Mouse (Mus musculus) cerebellum, adult 11 months (tissue): ENCODE measurements around the gene B230307C23Rik.
"Not testable (repeated sequence)": the region's sequence is repeated elsewhere in the genome, so short reads cannot be mapped to it uniquely, and the experiment has no call there.

Experiments
- DNase-seq: peaks from one replicate; pipeline ENCODE4 v3.0.0; 2022

B230307C23Rik gene

DNA sequence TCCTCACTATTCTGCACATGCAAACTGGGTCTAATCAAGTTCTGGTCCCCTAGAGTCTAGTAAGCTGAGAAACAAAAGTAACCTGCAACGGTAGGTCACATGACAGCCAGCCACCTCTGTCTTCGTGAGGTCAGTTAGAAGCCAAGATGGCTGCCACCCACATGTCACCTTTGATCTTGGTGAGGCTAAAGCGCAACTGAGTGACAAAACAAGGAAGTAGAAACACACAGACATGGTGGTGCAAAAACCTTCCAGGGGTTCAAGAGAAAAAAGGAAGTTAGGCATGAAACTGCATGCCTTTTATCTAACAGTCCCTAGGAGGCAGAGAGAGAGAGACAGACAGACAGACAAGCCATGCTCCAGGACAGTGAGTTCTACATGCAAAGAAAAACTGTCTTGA is 25.0 kb downstream of the B230307C23Rik start:
- no peak for DNase-seq

DNA sequence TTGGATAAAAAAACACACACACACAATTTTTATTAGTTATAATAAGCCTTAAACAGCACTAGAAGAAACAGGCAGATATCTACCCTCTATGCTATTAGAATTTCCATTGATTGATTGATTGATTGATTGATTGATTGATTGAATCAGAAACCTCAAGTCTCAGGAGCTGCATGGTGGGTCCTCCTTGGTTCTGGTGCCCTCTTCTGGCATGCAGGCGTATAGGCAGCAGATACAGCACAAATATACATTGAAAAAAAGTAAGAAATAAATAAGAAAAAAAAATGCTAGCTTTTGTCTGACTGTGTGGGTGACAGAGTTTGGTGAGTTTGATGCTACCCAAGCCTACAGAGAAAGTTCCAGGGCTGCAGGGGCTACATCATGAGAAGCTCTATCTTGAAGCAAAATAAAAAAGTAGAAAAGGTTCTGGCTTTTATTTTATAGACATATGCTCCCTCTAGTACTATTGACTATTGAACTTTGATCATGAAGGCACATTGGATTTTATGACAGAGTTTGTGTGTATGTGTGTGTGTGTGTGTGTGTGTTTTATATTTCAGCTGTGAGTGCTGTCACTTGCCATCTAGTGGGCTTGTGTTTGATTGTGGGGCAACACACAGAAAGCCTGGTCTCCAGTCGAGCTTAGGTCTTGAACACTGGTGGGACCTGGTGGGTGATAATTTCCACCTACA is 25.7 kb downstream of the B230307C23Rik start:
- DNase-seq = no peak

DNA sequence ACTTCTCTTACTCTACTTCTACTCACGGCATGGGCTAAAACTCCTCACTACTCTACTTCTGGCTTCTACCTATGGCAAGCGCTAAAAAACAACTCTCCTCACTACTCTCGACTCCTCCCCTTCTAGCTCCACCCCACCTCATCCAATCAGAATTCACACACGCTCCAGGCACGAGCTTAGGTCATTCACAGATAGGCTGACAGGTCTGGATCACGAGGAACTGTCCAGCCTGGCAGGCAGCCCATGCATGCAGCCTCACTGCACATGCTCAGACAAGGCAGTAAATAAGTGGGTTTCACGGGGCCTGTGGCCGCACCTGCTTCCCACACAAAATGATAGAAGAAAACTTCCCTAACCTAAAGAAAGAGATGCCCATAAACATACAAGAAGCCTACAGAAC is 29.1 kb downstream of the B230307C23Rik start:
- DNase-seq = not testable (repeated sequence)

DNA sequence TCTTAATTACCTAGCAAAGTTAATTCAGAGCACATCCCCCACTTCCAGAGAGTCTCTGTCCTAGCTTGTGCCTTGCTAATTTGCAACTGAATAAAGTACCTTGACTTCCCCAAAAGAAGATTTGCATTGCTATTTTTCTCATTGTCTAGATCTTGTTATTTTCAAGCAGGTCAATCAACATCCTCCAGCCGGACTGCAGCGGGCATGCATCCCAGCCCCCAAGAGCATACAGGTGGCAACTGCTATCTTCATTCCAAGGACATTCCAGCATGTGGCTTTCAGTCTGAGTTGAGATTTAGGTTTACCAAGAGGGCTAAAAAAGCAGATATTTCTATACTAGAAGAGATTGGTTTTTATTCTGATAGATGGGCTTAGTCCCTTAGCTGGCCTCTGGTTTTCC is 37.9 kb downstream of the B230307C23Rik start:
- DNase-seq = not testable (repeated sequence)

DNA sequence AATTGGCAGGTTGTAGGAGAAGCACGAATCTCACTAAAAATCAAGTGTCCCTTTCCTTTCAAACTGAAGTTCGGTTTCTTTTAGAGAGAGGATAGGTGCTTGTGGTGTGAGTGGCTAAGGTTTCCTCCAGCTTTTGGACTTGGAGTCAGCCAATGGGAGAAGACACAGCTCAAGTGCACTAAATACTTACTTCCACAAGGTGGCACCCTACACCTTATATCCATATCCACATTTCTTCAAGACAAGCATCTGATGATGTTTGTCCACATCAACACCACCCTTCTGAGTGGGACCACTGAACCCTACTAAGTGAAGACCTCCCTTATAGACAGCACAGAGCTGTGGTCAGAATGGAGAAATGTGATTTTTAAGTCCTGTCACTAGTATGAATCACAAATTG is 44.6 kb downstream of the B230307C23Rik start:
- no peak for DNase-seq

DNA sequence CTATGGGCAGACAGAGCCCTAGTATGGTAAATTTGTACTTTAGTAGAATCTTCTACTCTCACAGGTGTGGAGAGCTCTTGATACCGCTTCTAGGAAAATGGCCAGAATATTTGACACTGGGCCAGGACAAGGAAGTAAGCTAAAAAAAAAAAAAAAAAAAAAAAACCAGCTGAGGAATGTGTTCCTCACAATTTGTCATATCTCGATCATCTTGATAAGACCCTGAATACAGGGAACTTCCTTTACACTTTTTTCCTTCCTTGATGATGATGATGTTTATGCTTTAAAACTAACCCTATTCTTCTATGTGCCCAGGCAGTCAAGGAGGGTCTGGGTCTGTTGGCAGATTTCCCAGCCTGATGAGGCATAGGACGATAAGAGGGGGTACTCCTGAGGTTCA is 82.3 kb downstream of the B230307C23Rik start:
- not testable (repeated sequence) for DNase-seq

DNA sequence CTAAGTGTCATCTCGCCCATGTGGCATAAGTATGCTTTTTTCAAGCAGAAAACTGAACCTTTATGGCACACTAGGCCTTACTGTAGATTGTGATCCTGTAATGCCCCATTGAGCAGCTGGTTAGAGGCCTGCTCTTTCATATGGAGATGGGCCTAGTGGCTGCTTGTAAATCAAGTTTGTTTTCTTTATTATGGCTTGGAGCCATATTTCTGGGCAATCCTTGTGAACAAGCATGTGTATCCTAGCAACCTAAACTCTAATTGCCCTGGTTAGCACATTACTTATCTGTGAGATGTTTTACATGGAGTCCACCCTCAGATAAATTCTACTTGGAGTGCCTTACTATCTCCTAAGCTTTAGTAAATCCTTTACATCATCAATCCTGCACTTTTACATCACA is 84.0 kb downstream of the B230307C23Rik start:
- not testable (repeated sequence) for DNase-seq
